Mouse (Mus musculus): ENCODE results near the gene Gsto2.

The Gsto2 gene

DNA sequence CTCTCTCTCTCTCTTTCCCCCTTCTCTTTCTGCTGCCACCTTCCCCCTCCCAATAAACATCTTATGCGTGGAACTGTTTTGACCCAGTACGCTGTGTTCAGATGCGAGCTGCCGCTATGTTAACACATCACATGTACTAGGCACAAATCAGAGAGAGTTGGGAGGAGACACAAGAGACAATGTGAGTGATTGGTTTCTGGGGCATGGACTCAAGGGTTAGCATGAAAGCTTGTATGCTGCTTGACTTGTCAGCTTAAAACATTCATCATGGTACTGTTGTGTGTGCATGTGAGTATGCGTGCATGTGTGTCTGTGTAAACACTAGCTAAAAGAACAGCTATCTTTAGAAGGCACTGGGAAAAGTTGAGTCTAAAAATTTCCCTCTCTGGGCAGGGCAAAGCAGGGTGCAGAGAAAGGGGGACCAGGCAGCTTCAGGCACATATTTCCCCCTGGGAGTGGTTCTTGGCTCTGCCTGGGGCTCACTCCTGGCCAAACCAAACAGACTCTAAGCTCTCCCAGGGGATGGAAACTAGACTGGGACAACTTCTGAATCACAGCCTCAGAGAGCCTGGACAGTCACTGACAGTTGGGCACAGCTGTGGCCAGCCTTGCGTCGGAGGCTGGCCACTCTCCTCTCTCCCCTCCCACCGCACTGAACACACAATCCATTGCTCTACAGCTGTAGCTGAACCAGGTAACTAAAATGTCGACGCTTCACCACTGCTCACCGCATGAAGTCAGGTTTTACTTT, 26.4 kb downstream of the Gsto2 start:
- no peak for DNase-seq (ENCODE audit: low spot score in 2 of 2)

DNA sequence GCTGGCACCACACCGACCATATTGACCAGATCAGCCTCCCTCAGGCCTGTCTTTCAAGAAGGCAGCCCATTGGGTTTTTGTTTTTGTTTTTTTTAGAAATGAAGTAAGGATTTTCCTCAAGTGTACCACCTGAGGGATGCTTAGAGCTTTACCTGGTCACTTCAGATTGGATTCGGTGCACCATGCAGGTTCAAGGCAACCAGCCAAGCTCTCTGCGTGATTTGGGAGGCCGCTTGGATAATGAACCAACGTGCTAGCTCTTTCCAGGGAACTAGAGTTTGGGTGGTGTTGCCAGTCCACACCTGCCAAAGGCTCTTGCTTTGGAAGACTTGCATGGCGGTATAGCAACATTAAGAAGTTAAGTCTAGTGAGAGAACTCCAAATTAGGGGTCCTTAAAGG, 27.8 kb downstream of the Gsto2 start:
- no peak for DNase-seq (ENCODE audit: low spot score in 2 of 2)

DNA sequence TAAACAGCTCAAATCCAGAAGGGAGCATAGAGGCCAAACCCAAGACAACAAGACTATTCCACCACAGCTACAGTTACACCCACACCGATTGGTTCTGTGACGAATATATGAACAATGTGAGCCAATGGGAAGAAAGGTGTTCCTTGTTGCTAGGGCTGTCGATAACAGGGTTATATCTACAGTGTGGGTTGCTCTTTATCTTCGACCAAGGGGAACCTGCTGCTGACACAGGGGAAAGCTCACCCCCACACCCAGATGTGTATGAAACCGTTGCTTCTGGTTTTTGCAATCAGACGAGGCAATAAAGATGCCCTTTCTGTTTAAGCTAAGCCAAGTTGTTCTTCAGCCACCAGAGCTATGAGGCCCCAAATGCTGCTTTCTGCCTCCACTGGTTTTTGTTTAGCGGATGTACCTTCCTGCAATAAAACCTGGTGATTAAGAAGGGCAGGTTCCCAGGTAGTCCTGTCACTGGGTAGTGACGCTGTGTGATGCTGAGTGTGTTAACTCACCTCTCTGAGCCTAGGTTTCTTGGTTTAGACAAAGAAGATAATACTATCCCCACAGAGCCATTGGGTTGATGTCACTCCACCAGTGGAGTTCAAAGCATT, 33.2 kb downstream of the Gsto2 start:
- DNase-seq (ENCODE audit: low spot score in 2 of 2) = no peak

GRCm38 (mm10) chr19:47900012-47900411, 34.7 kb downstream of the Gsto2 start:
- DNase-seq (ENCODE audit: low spot score in 2 of 2) = no peak

- no peak for DNase-seq (ENCODE audit: low spot score in 2 of 2)
Measured at GRCm38 (mm10) chr19:47900558-47900957, 35.2 kb downstream of the Gsto2 start.

- DNase-seq (ENCODE audit: low spot score in 2 of 2) = no peak
Measured at GRCm38 (mm10) chr19:47902316-47903201, 37.2 kb downstream of the Gsto2 start.

- DNase-seq (ENCODE audit: low spot score in 2 of 2) = no peak
Measured at GRCm38 (mm10) chr19:47903679-47904078, 38.3 kb downstream of the Gsto2 start.

DNA sequence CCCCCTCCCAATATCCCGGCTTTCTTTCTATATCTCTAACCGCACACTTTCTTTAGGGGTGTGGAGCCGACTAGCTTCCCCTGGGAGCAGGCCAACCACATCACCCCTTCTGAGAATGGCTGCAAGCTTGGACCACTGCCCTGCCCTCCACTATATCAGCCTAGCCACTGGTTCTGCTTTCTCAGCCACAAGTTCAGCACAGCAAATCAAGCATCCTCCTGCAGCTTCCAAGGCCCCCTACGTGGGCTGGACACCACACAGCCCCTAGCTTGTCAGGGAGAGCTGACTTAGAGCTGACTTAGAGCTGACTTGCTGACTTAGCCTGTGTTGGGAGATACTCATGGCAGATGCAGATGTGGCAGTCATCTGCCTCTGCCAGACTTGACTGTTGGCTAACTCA, 39.7 kb downstream of the Gsto2 start:
- no peak for DNase-seq (ENCODE audit: low spot score in 2 of 2)

- no peak for DNase-seq (ENCODE audit: low spot score in 2 of 2)
Measured at GRCm38 (mm10) chr19:47905603-47906002, 40.3 kb downstream of the Gsto2 start.

GRCm38 (mm10) chr19:47907596-47907995, 42.3 kb downstream of the Gsto2 start:
- no peak for DNase-seq (ENCODE audit: low spot score in 2 of 2)

GRCm38 (mm10) chr19:47908961-47909371, 43.6 kb downstream of the Gsto2 start:
- DNase-seq (ENCODE audit: low spot score in 2 of 2) = no peak

GRCm38 (mm10) chr19:47909387-47910116, 44.2 kb downstream of the Gsto2 start:
- no peak for DNase-seq (ENCODE audit: low spot score in 2 of 2)

- no peak for DNase-seq (ENCODE audit: low spot score in 2 of 2)
Measured at GRCm38 (mm10) chr19:47910117-47910618, 44.8 kb downstream of the Gsto2 start.

DNA sequence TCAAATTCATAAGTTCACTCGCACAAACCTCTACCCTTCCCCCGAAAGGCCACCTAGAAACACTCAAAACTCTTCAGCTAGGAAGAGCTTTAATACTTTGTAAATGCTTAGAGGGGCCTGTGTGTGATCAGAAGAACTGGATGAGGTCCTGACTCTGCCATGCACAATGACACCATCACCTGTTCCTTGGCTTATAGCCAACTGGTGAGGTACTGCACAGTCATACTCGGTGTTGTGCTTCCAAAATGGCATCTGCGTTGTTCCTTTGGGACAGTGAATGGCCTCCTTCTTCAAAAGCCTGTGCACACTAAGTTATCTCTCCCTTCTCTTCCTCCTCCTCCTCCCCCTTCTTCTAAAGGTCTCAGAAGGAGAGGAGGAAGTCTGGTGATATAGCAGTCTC, 45.4 kb downstream of the Gsto2 start:
- DNase-seq (ENCODE audit: low spot score in 2 of 2) = no peak

GRCm38 (mm10) chr19:47913344-47913743, 48.0 kb downstream of the Gsto2 start:
- no peak for DNase-seq (ENCODE audit: low spot score in 2 of 2)

- no peak for DNase-seq (ENCODE audit: low spot score in 2 of 2)
Measured at GRCm38 (mm10) chr19:47914191-47914590, 48.9 kb downstream of the Gsto2 start.

DNA sequence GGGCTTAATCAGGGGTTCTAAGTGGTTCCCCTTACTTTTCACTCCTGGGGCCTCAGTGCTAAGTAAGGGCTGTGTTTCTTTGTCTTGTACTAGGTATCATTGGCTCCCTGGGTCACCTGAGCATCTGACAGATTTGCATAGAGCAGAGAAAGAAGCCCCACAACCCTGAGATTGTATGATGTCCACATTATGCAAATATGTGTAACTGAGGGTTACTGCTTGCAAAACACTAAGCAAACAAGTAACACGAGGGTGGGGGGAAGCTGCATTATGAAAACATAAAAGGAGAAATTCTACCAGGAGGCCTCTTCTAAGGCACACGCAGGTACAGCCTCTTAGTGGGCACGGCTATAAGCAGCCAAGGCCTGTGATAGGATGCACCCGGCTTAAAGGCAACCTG, 49.9 kb downstream of the Gsto2 start:
- DNase-seq (ENCODE audit: low spot score in 2 of 2) = no peak

GRCm38 (mm10) chr19:47917396-47917795, 52.1 kb downstream of the Gsto2 start:
- no peak for DNase-seq (ENCODE audit: low spot score in 2 of 2)

- DNase-seq (ENCODE audit: low spot score in 2 of 2) = no peak
Measured at GRCm38 (mm10) chr19:47918016-47918415, 52.7 kb downstream of the Gsto2 start.

- DNase-seq (ENCODE audit: low spot score in 2 of 2) = no peak
Measured at GRCm38 (mm10) chr19:47918455-47919101, 53.2 kb downstream of the Gsto2 start.
